Mouse (Mus musculus) ES-E14 (cell line): Measurements from ENCODE around the gene Ube2q2. TPM values are rescaled to one million over a fixed set of nuclear protein-coding genes. Genes with fewer than 3 reads are reported as not detected.
"Not testable (repeated sequence)": the region's sequence is repeated elsewhere in the genome, so short reads cannot be mapped to it uniquely, and the experiment has no call there.

Source experiments
- DNase-seq: peaks from one replicate; pipeline ENCODE4 v3.0.0-alpha.2; 2013; ENCODE audit warnings: low read depth, low spot score
- H3K27ac ChIP-seq: 2 replicates; pipeline ENCODE4 v1.5.1; 2012; ENCODE audit warnings: low read depth, mild to moderate bottlenecking, low read length, moderate library complexity, mixed read lengths; ENCODE audit not compliant: poor library complexity, insufficient read depth, severe bottlenecking
- H3K36me3 ChIP-seq: 2 replicates; pipeline ENCODE4 v1.6.1; 2012; ENCODE audit warnings: mild to moderate bottlenecking, low read length, moderate library complexity, mixed read lengths; ENCODE audit not compliant: control insufficient read depth, poor library complexity, insufficient read depth, severe bottlenecking
- H3K4me1 ChIP-seq, 2 experiments: fragments of 150-350 bp in 1 of 2; sonication (generic) in 1 of 2; 2 replicates each; pipeline ENCODE4 v1.6.1; 2012; ENCODE audit warnings: low read length in 2 of 2, mild to moderate bottlenecking in 1 of 2, mixed read lengths in 1 of 2; ENCODE audit not compliant: control insufficient read depth in 2 of 2, insufficient read depth in 2 of 2, poor library complexity in 1 of 2
- H3K4me3 ChIP-seq, 2 experiments: fragments of 150-350 bp in 1 of 2; sonication (generic) in 1 of 2; 2 replicates each; pipeline ENCODE4 v1.5.1; 2012; ENCODE audit warnings: low read length in 2 of 2, low read depth in 1 of 2, mild to moderate bottlenecking in 1 of 2, mixed read lengths in 1 of 2; ENCODE audit not compliant: insufficient read depth in 1 of 2, poor library complexity in 1 of 2, severe bottlenecking in 1 of 2
- H3K9ac ChIP-seq: 2 replicates; pipeline ENCODE4 v1.6.1; 2012; ENCODE audit warnings: low read depth, mild to moderate bottlenecking, low read length, mixed read lengths; ENCODE audit not compliant: poor library complexity, insufficient read depth, severe bottlenecking
- H3K9me3 ChIP-seq: fragments of 150-350 bp; sonication (generic); 2 replicates; pipeline ENCODE4 v1.6.1; 2012; ENCODE audit warnings: low read depth, mild to moderate bottlenecking, low read length; ENCODE audit not compliant: control insufficient read depth, insufficient read depth
- CHD2 ChIP-seq: IDR thresholded peaks from 2 replicates; pipeline ENCODE4 v1.6.1; 2014; ENCODE audit warnings: mild to moderate bottlenecking, low read depth, low read length, inconsistent platforms
- HCFC1 ChIP-seq: IDR thresholded peaks from 2 replicates; pipeline ENCODE4 v1.6.1; 2012; ENCODE audit warnings: low read length, inconsistent platforms, borderline replicate concordance; ENCODE audit not compliant: insufficient read depth
- MAFK ChIP-seq: IDR thresholded peaks from 2 replicates; pipeline ENCODE4 v1.6.1; 2014; ENCODE audit warnings: mild to moderate bottlenecking, low read depth, low read length, inconsistent platforms; ENCODE audit not compliant: insufficient read depth
- ZC3H11A ChIP-seq: IDR thresholded peaks from 2 replicates; pipeline ENCODE4 v1.6.1; 2012; ENCODE audit warnings: low read depth, mild to moderate bottlenecking, inconsistent platforms, low read length, borderline replicate concordance
- ZNF384 ChIP-seq: IDR thresholded peaks from 2 replicates; pipeline ENCODE4 v1.6.1; 2012; ENCODE audit warnings: low read depth, low read length, inconsistent platforms
- in situ Hi-C, 2 experiments: fragments of 600-800 bp; cut with MboI; formaldehyde crosslinking; loops; one replicate each; pipeline ENCODE4 v1.15.1; 2025; ENCODE audit warnings: low sequenced_read_pairs in 2 of 2, inconsistent platforms in 1 of 2; ENCODE audit not compliant: unreplicated experiment in 2 of 2
- total RNA-seq: library from RNA; depleted of rRNA; stranded (reverse); fragments of 300-350 nt; gene quantifications from 2 replicates; pipeline ENCODE4 v1.2.3, GENCODE M21; 2012

Ube2q2 gene
- total RNA-seq, 1 experiment: 24.9 TPM

DNA sequence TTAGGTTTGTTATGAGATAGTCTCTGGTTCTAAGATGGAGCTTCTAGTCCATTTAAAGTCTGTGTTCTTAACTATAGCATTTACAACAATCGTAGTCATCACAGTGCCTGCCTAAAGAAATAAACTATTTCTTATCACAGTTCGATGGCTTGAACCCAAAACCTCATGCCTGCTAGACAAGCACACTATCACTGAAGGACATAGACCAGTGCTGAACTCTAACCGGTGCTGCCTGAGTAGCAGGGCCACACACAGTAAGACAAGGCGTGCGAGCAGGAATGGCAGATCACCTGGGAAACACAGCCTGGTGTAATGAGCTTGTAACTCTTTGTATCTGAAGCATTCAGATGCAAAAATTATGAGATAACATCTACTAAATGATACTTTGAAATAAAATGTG, 92.2 kb downstream of the Ube2q2 start:
- TF ChIP-seq ZC3H11A (no peak), HCFC1 (no peak), ZNF384 (no peak), CHD2 (no peak), MAFK (no peak)
- Histone ChIP-seq H3K36me3 (no peaks in the 10 kb centered on the region), H3K9ac (no peak overlapping the region), H3K4me3 (no peak overlapping the region), H3K27ac (no peak overlapping the region), H3K9me3 (no peaks in the 10 kb centered on the region), H3K4me1 (peaks cover 0 to 3% of the 10 kb centered on the region in 2 experiments; a peak in 1 of 4 replicates)
- DNase-seq: no peak
- in situ Hi-C loops: no loop called here

DNA sequence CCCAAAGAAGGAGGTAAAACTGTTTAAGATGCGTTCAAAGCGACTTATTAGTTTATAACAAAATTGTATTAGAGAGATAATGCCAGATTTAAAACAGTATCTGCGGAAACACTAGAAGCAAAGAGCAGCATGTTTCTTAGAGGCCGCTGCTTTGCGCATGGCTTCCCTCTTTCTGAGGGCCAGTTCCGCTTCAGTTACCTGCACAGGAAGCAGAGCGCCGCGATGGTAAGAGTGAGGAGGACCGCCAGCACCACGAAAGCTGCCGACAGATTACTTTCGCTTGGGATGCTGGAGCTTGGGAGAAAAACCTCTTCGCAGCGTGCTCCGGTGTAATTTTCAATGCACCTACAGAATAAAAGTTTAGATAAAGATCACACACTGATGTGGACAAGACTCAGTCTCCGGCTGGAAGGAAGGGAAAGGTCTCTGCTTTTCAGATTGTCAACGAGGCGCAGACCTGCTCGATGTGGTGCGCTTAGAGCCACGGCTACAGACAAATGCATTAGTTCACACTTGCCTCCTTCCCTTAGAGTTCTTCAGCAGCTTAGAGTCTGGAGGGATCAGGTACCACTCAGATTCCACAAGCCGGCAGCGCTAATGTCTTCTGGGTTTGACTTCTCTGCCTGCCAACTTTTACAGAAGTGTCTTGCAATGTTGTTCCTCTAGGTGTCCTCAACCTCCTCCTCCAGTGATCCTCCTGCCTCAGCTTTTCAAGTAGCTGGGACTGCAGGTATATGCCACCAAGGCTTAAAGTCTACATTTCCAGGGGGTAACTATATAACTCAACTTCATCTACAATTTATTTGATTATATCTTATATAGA, 93.4 kb downstream of the Ube2q2 start:
- Histone ChIP-seq H3K9me3 (no peaks in the 10 kb centered on the region), H3K9ac (peak overlapping the region; percentile 30; the same call in 1 of the 2 replicates)
- in situ Hi-C loops: no loop called here

DNA sequence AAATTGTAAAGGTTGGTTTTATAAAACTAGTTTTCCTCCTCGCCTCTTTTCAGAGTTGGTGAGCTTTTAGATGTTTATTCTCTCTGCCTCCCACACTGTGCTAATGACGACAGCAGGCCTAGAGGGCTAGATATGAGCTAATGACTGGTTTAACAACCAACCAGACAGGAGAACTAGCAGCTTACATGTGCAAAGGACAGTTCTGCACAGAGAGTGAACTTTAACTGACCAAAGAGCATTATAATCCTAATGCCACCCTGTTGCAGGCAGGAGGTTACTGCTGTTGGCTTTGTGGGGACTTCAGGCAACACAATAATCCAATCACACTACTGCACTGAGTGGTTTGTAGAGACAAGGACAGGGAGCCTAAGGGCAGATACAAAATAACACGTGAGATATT, 94.6 kb downstream of the Ube2q2 start:
- peaks cover 0 to 3% of the 10 kb centered on the region in 2 experiments; a peak in 1 of 4 replicates for H3K4me1 ChIP-seq
- in situ Hi-C loops: no loop called here
- TF ChIP-seq HCFC1 (no peak), MAFK (no peak), ZNF384 (no peak), ZC3H11A (no peak), CHD2 (no peak)
- no peaks in the 10 kb centered on the region for H3K36me3 ChIP-seq
- no peak overlapping the region for H3K4me3 ChIP-seq
- DNase-seq: no peak
- no peak overlapping the region for H3K9ac ChIP-seq
- no peaks in the 10 kb centered on the region for H3K9me3 ChIP-seq
- H3K27ac ChIP-seq: no peak overlapping the region

More for the DNA sequence above, 93.4 kb downstream of the Ube2q2 start:
- H3K4me3 ChIP-seq: peak overlapping the region; percentile 36 to 59
- peaks cover 0 to 3% of the 10 kb centered on the region in 2 experiments; a peak in 1 of 4 replicates for H3K4me1 ChIP-seq
- no peak for TF ChIP-seq ZC3H11A
- TF ChIP-seq MAFK: no peak
- no peak for TF ChIP-seq CHD2
- TF ChIP-seq ZNF384: no peak
- no peak for TF ChIP-seq HCFC1
- H3K36me3 ChIP-seq: no peaks in the 10 kb centered on the region
- H3K27ac ChIP-seq: no peak overlapping the region
- no peak for DNase-seq

- TF ChIP-seq HCFC1 (no peak), MAFK (no peak), ZC3H11A (no peak), CHD2 (no peak), ZNF384 (no peak)
- Histone ChIP-seq H3K4me3 (no peak overlapping the region), H3K4me1 (peaks cover 0 to 3% of the 10 kb centered on the region in 2 experiments; a peak in 1 of 4 replicates), H3K36me3 (no peaks in the 10 kb centered on the region), H3K9ac (no peak overlapping the region), H3K9me3 (no peaks in the 10 kb centered on the region), H3K27ac (no peak overlapping the region)
- no peak for DNase-seq
- in situ Hi-C loops: no loop called here
Measured at GRCm38 (mm10) chr9:55244079-55244478, 95.4 kb downstream of the Ube2q2 start.

GRCm38 (mm10) chr9:55245057-55245750, 96.5 kb downstream of the Ube2q2 start:
- DNase-seq, in situ Hi-C loops, H3K9me3 ChIP-seq, H3K36me3 ChIP-seq, H3K4me3 ChIP-seq, H3K4me1 ChIP-seq, H3K9ac ChIP-seq, H3K27ac ChIP-seq: not testable (repeated sequence)
